Mouse (Mus musculus): ENCODE data around the gene Car11.
A peak's percentile ranks its signal among the peaks of the same experiment; 100 is the strongest.

Gene Car11

GRCm38 (mm10) chr7:45693921-45694591 is 5.6 kb upstream of the Car11 start, which contains the start of gene Sec1:
Gene Sec1 (minus strand): TSS chr7:45694402.
- no peak for DNase-seq

DNA sequence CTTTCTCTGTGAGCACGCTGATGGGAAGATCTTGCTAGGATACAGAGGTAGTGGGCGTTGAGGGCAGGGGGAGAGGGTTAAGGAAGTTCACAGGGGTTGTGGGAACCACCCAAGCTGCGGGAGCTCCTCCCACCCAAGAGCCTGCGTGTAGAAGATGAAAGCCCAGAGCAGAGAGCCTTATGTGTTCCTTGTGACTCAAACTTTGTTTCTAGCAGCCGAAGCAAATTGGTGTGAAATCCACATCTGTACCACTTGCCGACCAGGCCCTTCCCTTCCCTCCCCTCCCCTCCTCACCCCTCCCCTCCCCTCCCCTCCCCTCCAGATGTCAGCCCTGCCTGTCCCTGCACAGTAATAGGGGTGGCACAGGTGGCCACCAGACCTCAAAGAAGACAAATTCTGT is 4.5 kb upstream of the Car11 start:
- DNase-seq = no peak

- DNase-seq = no peak
These were observed 1.7 kb upstream of the Car11 start for GRCm38 (mm10) chr7:45697894-45698293.

DNA sequence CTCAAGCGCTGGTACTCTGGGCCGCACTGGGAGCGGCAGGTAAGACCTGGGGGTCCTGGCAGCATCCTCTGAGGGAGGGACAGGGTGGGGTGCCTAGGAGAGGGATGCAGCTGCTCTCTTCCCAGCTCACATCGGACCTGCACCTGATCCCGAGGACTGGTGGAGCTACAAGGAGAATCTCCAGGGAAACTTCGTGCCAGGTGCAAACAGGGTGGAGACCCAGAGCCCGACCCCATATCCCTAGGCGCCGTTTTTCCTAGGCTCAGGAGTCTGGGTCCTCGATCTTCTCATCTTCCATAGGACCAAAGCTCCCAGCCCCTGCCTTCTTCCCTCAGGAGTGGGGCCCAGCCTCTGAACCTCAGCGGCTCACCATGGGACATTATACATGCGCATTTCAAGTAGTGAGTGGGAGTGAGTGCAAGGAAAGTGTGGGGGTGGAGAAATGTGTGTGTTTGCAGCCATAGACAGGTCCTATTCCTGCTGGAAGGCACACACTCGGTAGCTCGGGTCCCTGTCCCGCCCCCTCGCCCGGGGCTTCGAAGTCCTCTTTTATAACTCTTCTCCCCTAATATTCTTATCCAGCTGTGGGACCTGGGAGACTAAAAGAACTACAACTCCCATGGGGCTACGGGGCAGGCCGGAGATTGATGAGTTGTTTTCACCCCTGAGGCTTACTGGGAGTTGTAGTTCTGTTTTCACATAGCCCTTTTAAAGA is 815 bp downstream of the Car11 start:
- peak; percentile 85 for DNase-seq

GRCm38 (mm10) chr7:45701072-45701471 is 1.4 kb downstream of the Car11 start:
- no peak for DNase-seq

DNA sequence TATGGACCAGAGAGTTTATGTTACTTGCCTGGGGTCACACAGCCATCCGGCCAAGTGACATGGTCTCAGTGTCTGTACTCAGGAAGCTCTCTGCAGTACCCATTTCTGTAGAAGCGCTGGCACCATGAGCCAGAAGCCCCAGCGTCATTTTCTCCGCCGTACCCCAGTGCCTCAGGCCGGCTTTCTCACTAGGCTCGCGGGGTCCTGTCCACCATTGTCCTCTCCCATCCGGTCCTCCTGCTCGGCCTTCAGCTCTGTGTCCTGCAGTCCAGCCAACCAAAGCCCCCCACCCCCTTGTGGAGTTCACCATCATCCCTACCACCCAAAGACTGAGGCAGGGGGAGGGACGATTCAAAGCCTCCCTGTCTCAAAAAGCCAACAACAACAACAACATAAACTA is 2.0 kb downstream of the Car11 start:
- DNase-seq = no peak

DNA sequence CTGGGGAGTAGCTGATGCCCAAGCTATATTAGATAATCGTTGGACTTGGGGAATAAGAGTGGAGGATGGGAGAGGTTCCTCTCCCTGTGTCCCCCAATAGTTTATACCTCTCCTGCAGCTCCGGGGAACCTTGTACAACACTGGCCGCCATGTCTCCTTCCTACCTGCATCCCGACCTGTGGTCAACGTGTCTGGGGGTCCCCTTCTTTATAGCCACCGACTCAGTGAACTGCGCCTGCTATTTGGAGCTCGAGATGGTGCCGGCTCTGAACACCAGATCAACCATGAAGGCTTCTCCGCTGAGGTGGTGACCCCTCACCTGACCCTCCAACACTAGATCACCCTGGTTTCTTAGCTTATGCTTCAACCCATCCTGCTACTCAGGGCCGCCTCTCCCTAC is 2.7 kb downstream of the Car11 start:
- no peak for DNase-seq

GRCm38 (mm10) chr7:45702809-45703520 is 3.3 kb downstream of the Car11 start:
- no peak for DNase-seq

DNA sequence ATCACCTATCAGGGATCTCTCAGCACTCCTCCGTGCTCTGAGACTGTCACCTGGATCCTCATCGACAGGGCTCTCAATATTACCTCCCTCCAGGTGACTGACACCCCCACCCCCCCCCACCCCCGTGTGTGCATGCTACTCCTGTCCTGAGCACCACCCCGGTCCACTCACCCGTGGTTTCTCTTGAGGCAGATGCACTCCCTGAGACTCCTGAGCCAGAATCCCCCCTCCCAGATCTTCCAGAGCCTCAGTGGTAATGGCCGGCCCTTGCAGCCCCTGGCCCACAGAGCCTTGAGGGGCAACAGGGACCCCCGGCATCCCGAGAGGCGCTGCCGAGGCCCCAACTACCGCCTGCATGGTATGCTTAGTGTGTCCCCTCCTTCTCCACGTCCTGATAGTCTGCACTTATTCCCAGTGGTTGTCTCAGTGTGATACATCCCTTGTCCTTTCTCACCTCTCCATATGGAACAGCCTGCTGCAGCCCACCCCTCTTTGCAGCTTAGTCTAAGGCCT is 3.9 kb downstream of the Car11 start:
- peak; percentile 63 for DNase-seq

DNA sequence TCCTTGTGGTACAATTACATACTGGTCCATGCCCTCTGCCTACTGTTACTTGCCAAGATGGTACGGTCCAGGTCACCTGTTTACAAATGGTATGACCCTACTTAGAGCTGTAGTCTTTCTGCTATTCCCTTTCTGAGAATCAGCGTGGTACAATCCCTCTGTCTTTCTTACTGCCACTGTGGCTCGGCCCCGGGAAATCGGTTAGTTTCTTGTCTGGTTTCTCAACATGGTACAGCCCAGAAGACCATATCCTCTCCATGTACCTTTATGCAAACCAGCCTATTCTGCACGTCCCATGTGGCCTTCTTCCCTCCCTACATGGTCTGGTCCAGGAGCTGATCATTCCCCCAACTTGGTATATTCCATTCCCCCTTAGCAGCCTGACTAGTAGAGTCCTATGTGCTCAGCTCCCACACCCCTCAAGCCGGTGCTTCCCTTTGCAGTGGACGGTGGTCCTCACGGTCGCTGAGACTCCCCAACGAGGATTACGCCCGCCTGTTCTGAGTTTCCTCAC is 4.5 kb downstream of the Car11 start:
- peak; percentile 91 for DNase-seq

GRCm38 (mm10) chr7:45704730-45705442 is 5.2 kb downstream of the Car11 start, which contains the start of gene Dbp:
Gene Dbp (plus strand): TSS chr7:45705088.
- DNase-seq = peak; percentile 100

- peak; percentile 55 for DNase-seq
These were observed 5.8 kb downstream of the Car11 start for GRCm38 (mm10) chr7:45705443-45705864.

DNA sequence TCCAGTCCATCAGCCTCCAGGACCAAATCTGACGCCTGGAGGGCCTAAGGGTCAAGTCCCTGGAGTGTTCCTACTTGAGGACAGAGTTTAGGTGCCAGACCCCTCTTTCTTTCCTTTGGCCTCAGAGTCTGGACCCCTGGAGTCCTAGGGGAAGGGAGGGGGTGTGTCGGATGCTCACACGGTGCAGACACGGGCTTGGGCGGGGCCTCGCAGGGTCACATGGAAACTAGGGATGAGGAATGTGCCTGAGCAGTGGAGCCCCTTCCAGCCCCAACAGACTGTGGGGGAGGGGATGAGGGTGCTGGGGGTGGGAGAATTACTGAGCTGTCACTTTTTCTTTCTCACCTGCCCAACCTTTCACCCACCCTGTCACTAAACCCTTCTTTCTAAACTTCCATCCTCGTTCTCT is 6.2 kb downstream of the Car11 start:
- peak; percentile 92 for DNase-seq

DNA sequence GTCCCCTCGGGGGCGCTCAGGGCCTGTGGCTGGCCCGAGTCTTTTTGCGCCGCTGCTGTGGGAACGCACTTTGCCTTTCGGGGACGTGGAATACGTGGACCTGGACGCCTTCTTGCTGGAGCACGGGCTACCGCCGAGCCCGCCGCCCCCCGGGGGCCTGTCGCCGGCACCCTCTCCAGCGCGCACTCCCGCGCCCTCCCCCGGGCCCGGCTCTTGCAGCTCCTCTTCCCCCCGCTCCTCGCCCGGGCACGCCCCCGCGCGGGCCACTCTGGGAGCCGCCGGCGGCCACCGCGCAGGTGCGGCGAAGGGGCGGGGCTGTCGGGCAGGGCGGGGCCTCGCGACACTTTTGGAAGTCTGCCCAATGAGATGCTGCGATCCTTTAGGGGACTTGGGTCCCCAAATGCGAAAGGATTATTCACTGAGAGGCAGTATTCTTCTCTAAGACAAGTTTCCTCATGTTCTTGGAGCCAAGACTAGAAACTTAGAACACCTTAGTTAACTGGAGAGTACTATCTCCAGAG is 7.1 kb downstream of the Car11 start:
- peak; percentile 89 for DNase-seq

DNA sequence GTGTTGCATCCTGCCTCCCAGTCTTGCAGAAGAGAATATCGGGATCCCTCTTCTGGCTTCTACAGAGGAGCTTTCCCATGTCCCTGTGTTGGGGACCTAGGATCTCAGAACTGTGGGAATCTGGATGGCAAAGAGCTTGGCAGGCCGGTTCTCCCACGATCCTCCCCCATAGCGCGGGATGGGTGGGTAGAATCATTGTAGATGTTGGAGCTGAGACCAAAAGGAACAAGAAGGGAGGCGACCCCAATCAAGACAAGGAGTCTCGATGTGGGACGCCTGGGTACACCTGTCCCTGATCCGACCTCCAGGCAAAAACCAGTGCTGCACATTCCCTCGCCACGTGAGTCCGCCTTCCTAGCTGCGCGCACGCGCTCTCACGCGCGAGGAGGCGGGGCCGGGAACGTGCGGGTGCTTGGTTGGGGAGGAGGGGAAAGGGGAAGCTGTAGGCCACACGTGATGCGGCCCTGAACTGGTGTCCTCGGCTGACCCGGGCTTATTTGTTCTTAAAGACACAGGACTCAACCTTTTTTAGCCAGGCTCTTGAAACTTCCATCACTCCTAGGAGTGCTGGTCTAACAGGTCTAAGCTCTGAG is 7.8 kb downstream of the Car11 start:
- peak; percentile 96 for DNase-seq

DNA sequence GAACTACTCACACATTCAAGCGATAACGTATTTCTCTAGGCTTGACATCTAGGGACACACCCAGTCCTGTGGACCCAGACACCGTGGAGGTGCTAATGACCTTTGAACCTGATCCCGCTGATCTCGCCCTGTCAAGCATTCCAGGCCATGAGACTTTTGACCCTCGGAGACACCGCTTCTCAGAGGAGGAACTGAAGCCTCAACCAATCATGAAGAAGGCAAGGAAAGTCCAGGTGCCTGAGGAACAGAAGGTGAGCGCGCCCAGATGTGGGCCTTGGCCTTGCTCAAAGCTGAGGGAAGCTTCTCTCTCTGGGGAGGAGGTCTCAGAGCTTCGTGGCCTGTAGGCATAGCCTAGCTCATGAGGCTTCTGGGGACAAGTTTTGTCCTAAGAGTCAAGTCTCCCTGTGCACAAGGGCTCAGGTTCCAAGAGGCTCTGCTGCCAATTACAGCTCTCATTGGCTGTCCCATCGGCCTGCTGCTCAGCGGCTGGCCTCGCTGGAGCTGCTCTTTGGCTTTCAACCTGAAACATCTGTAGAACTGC is 8.6 kb downstream of the Car11 start:
- no peak for DNase-seq

GRCm38 (mm10) chr7:45709036-45709435 is 9.4 kb downstream of the Car11 start:
- DNase-seq = peak; percentile 54

- no peak for DNase-seq
These were observed 10.2 kb downstream of the Car11 start for GRCm38 (mm10) chr7:45709677-45710355.

DNA sequence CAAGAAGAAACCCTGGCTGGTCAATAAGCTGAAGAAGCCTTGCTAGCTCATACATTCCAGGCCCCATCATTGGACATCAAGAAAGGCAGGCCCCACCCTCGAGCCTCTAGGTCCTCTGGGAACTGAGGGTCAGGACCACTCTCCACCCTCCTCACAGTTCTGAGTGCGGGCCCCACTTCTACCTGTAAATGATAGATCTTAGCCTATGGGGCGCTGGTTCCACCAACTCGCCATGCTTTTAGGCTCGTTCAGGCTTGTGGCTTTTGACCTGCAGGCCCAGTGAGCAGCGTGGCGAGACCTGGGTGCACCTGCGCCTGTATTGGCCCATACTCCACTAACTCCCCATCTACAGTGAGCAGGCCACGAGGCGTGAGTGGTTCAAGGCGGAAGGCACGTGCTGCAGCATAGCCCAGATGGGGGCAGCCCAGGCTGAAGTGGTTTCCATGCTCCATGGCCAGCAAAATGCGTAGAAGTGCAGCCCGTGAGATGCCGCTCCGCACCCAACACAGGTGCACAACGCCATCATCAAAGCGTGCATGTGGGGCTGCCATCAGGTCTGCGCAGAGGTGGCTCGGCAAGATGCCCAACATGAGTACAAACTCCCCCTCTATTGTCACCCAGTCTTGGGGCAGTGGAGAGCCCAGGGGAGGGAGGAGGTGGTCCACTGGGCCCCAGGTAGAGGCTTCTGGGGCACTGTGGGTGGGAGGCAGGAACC is 11.0 kb downstream of the Car11 start:
- DNase-seq = no peak

GRCm38 (mm10) chr7:45711316-45712021 is 11.8 kb downstream of the Car11 start:
- no peak for DNase-seq

Measured in layer of hippocampus, adult 9-11 months (tissue).